1 mouse cellular context compared by ENCODE assay signal in the genomic region with DNA sequence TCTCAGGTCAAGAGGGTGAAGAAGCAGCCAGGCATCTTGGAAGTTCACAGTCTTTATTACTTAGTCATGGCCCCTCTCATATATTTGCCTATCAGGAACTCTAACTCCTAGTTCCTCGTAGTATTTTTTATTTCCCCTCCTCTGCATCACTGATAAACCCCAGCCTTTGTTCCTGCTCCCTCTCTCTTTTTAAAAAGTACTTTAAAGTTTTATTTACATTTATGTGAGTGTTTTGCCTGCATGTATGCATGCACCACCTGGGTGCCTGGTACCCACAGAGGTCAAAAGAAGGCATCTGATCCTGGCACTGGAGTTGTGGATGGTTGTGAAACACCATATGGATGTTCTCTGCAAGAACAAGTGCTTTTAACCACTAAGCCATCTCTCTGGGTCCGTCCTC.
TF ChIP-seq lines count a peak whose summit lies in the region.

No protein-coding gene starts in this region.

TF ChIP-seq in myocyte, 11 proteins besides CTCF, POLR2A, EP300 and RAD21 (continued from another document):
- TF ChIP-seq USF1 (IDR thresholded peaks at IDR 0.05; ENCODE audit: low read depth) (no peak), CEBPB (IDR thresholded peaks at IDR 0.05; ENCODE audit: insufficient read depth, poor library complexity, severe bottlenecking) (no peak), MYOG (IDR thresholded peaks at IDR 0.05; ENCODE audit: control insufficient read depth in 1 of 3, insufficient read depth in 1 of 3, insufficient read length in 2 of 3, low read depth in 2 of 3) (no peak)
